Mouse (Mus musculus) forebrain, embryonic 11.5 days (tissue): ENCODE measurements around the gene Col16a1. TPM values are rescaled to one million over a fixed set of nuclear protein-coding genes. Genes with fewer than 3 reads are reported as not detected.

Source experiments
- ATAC-seq: fragments of 200-750 bp; cut with Nextera tagmentation; replicated peaks from 2 replicates; pipeline ENCODE4 v1.8.0; 2017; ENCODE audit warnings: moderate TSS enrichment; ENCODE audit not compliant: low FRiP score
- DNase-seq: peaks from one replicate; pipeline ENCODE4 v3.0.0-alpha.2; 2017; ENCODE audit warnings: low spot score
- H3K27ac ChIP-seq: fragments of 300-500 bp; sonication (generic); 2 replicates; pipeline ENCODE4 v1.5.1; 2014; ENCODE audit warnings: low read depth, low read length
- H3K27me3 ChIP-seq: fragments of 300-500 bp; sonication (generic); 2 replicates; pipeline ENCODE4 v1.6.1; 2014; ENCODE audit warnings: mild to moderate bottlenecking, low read length, mixed read lengths; ENCODE audit not compliant: control insufficient read depth, insufficient read depth
- H3K36me3 ChIP-seq: fragments of 300-500 bp; sonication (generic); 2 replicates; pipeline ENCODE4 v1.6.1; 2014; ENCODE audit warnings: mild to moderate bottlenecking, low read length, moderate library complexity, mixed read lengths; ENCODE audit not compliant: control insufficient read depth, insufficient read depth
- H3K4me1 ChIP-seq: fragments of 300-500 bp; sonication (generic); replicated peaks from 2 replicates; pipeline ENCODE4 v1.6.1; 2014; ENCODE audit warnings: low read length, mixed read lengths; ENCODE audit not compliant: control insufficient read depth, insufficient read depth
- H3K4me2 ChIP-seq: fragments of 300-500 bp; sonication (generic); 2 replicates; pipeline ENCODE4 v1.6.1; 2014; ENCODE audit warnings: low read depth, mild to moderate bottlenecking, low read length, moderate library complexity, mixed read lengths; ENCODE audit not compliant: severe bottlenecking
- H3K4me3 ChIP-seq: fragments of 300-500 bp; sonication (generic); 2 replicates; pipeline ENCODE4 v1.5.1; 2014; ENCODE audit warnings: low read depth, low read length
- H3K9ac ChIP-seq: fragments of 300-500 bp; sonication (generic); 2 replicates; pipeline ENCODE4 v1.6.1; 2014; ENCODE audit warnings: low read length
- H3K9me3 ChIP-seq: fragments of 300-500 bp; sonication (generic); 2 replicates; pipeline ENCODE4 v1.6.1; 2016; ENCODE audit warnings: low read length, mixed read lengths; ENCODE audit not compliant: control insufficient read depth
- WGBS: fragments of 180-500 bp; shearing (Covaris S2); extraction: QIAGEN DNeasy Blood & Tissue Kit; methylation state at CpG from one replicate; pipeline ENCODE4 v1.1.7; 2014; 5-methylcytosine and 5-hydroxymethylcytosine counted together
- polyA plus RNA-seq: library from polyadenylated mRNA; unstranded; fragments of >200 nt; fragmentation: Nextera tagmentation; extraction: Ambion mirVana; gene quantifications from 2 replicates; pipeline ENCODE4 v1.2.1, GENCODE M21; 2014

Col16a1 gene
- polyA plus RNA-seq, 1 experiment from 2014 or later: 5.9 TPM

GRCm38 (mm10) chr4:130131448-130132105, 83.9 kb downstream of the Col16a1 start:
- Histone ChIP-seq H3K4me1 (no peaks in the 10 kb centered on the region), H3K9ac (no peak overlapping the region), H3K4me3 (no peak overlapping the region), H3K9me3 (no peaks in the 10 kb centered on the region), H3K27ac (no peak overlapping the region), H3K27me3 (no peaks in the 10 kb centered on the region), H3K4me2 (no peak overlapping the region), H3K36me3 (no peaks in the 10 kb centered on the region)
- 84% methylated on average over 7 of the region's 7 CpGs for WGBS
- DNase-seq: no peak
- no peak for ATAC-seq

GRCm38 (mm10) chr4:130133399-130133798, 85.8 kb downstream of the Col16a1 start:
- no peak for DNase-seq
- Histone ChIP-seq H3K4me3 (no peak overlapping the region), H3K27ac (no peak overlapping the region), H3K27me3 (peaks cover 4% of the 10 kb centered on the region; the same call in 1 of the 2 replicates), H3K4me1 (no peaks in the 10 kb centered on the region), H3K36me3 (no peaks in the 10 kb centered on the region), H3K9me3 (no peaks in the 10 kb centered on the region), H3K9ac (no peak overlapping the region), H3K4me2 (no peak overlapping the region)
- ATAC-seq: no peak
- WGBS: 73% methylated on average over 6 of the region's 6 CpGs

GRCm38 (mm10) chr4:130138441-130139213, 91.0 kb downstream of the Col16a1 start:
- peaks cover 27% of the 10 kb centered on the region for H3K27me3 ChIP-seq
- no peaks in the 10 kb centered on the region for H3K36me3 ChIP-seq
- H3K9ac ChIP-seq: peak overlapping the region; percentile 45
- DNase-seq (peak; percentile 95), ATAC-seq (peak; percentile 71)
- H3K4me3 ChIP-seq: peak overlapping the region; percentile 41
- under 1% methylated on average over 55 of the region's 57 CpGs for WGBS
- peak overlapping the region; percentile 91 for H3K4me2 ChIP-seq
- no peak overlapping the region for H3K27ac ChIP-seq
- no peaks in the 10 kb centered on the region for H3K9me3 ChIP-seq
- 0 out of 2 replicates have a peak, but pooled peaks cover 3% of the 10 kb centered on the region for H3K4me1 ChIP-seq

DNA sequence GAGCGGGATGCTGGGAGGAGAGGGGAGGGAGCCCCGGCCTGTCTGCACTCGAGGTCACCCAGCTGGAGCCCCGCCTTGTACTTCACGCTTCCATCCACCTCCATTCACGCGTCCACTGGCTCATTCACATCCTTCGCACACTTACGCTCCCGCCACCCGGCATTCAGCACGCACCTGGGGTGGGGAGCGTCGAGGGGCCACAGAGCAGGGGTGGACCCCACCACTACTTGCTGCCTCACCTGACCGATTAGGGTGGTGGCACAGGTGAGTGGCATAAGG, 91.5 kb downstream of the Col16a1 start, which contains the start of gene Hcrtr1:
Gene Hcrtr1 (minus strand): TSS at position 146 of the 279 bp plus-strand sequence.
- Histone ChIP-seq H3K27me3 (peaks cover 27% of the 10 kb centered on the region), H3K9me3 (no peaks in the 10 kb centered on the region), H3K4me2 (peak within 1 kb of the TSS; percentile 91), H3K36me3 (no peaks in the 10 kb centered on the region), H3K4me1 (0 out of 2 replicates have a peak, but pooled peaks cover 3% of the 10 kb centered on the region), H3K27ac (no peak within 1 kb of the TSS), H3K4me3 (peak within 1 kb of the TSS; percentile 41), H3K9ac (peak within 1 kb of the TSS; percentile 45)
- WGBS: 3% methylated on average over 13 of the region's 15 CpGs
- ATAC-seq (no peak), DNase-seq (no peak)

GRCm38 (mm10) chr4:130140992-130141402, 93.4 kb downstream of the Col16a1 start:
- Histone ChIP-seq H3K4me2 (no peak overlapping the region), H3K4me3 (no peak overlapping the region), H3K4me1 (0 out of 2 replicates have a peak, but pooled peaks cover 3% of the 10 kb centered on the region), H3K27ac (no peak overlapping the region), H3K9ac (no peak overlapping the region), H3K36me3 (no peaks in the 10 kb centered on the region), H3K9me3 (no peaks in the 10 kb centered on the region; the same call in 1 of the 2 replicates), H3K27me3 (peaks cover 27% of the 10 kb centered on the region)
- DNase-seq (no peak), ATAC-seq (no peak)
- 70% methylated on average over 9 of the region's 9 CpGs for WGBS

- no peak overlapping the region for H3K4me2 ChIP-seq
- DNase-seq (no peak), ATAC-seq (no peak)
- 0 out of 2 replicates have a peak, but pooled peaks cover 3% of the 10 kb centered on the region for H3K4me1 ChIP-seq
- WGBS: 58% methylated on average over 3 of the region's 3 CpGs
- H3K27ac ChIP-seq: no peak overlapping the region
- H3K9ac ChIP-seq: no peak overlapping the region
- H3K27me3 ChIP-seq: peaks cover 27% of the 10 kb centered on the region
- no peaks in the 10 kb centered on the region for H3K36me3 ChIP-seq
- H3K4me3 ChIP-seq: no peak overlapping the region
- H3K9me3 ChIP-seq: no peaks in the 10 kb centered on the region; the same call in 1 of the 2 replicates
Observed at GRCm38 (mm10) chr4:130141786-130142185, 94.1 kb downstream of the Col16a1 start.

- no peak for ATAC-seq
- Histone ChIP-seq H3K4me2 (no peak overlapping the region), H3K9me3 (no peaks in the 10 kb centered on the region; the same call in 1 of the 2 replicates), H3K27me3 (no peaks in the 10 kb centered on the region), H3K9ac (no peak overlapping the region), H3K27ac (no peak overlapping the region), H3K36me3 (no peaks in the 10 kb centered on the region), H3K4me3 (no peak overlapping the region), H3K4me1 (no peaks in the 10 kb centered on the region)
- DNase-seq: no peak
- 88% methylated on average over 10 of the region's 10 CpGs for WGBS
Observed at GRCm38 (mm10) chr4:130148405-130148804, 100.8 kb downstream of the Col16a1 start.
